12 mouse cellular contexts compared by ENCODE assay signal in the genomic region with DNA sequence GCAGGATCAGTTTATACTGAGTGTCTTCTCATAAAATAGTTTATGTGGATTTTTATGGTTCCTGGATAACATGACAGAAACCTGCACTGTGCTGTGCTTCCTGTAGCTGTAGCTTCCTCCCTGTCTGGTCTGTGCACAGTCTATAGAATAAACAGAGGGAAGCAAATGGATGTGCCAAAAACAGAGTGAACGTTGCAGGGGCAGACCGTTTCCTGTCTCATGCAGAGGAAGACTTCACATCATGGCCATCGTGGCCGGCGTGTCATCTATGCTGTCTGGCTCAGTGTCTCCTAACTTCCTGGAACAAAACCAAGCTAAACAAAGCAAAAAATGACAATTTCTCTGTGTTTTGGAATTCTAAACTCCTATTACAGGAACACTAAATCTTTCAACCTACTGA.
DNase-seq lines count a peak whose midpoint lies in the region; ATAC-seq and TF ChIP-seq lines count a peak whose summit lies in the region.
"Had no signal": no experiment of that assay in that cellular context is flagged by ENCODE, and none has a peak within 500 bp of the region (broad histone marks: within the 10 kb centered on the region; RNA-seq: fewer than 3 reads in every experiment).

No protein-coding gene starts in this region.

- H3K4me3 ChIP-seq in kidney, embryonic 14.5 days (ENCODE audit: low read length): no peak overlapping the region
- H3K4me3 ChIP-seq in kidney, postnatal 0 days (replicated peaks; ENCODE audit: low read depth, low read length): no peak overlapping the region
- H3K4me3 ChIP-seq: hindbrain, embryonic 13.5 days; midbrain, embryonic 12.5 days had no signal

- H3K27me3 ChIP-seq in kidney, embryonic 14.5 days (ENCODE audit: control insufficient read depth, insufficient read depth, low read length): no peaks in the 10 kb centered on the region
- no peaks in the 10 kb centered on the region for H3K27me3 ChIP-seq in kidney, postnatal 0 days (ENCODE audit: insufficient read depth, low read length)
- H3K27me3 ChIP-seq: CH12.LX; hindbrain, embryonic 13.5 days had no signal

- H3K4me2 ChIP-seq in kidney, embryonic 14.5 days (replicated peaks; ENCODE audit: low read depth, low read length): no peak overlapping the region
- H3K4me2 ChIP-seq in kidney, postnatal 0 days (ENCODE audit: low read length): no peak overlapping the region
- H3K4me2 ChIP-seq: hindbrain, embryonic 13.5 days; midbrain, embryonic 12.5 days had no signal

- no peak for TF ChIP-seq CTCF in kidney, postnatal 0 days (IDR thresholded peaks at IDR 0.05; ENCODE audit: low read depth)

- 40% methylated on average over 5 of the region's 5 CpGs for WGBS in kidney, embryonic 14.5 days
- 33% methylated on average over 5 of the region's 5 CpGs for WGBS in kidney, postnatal 0 days

- ATAC-seq in kidney, embryonic 14.5 days (ENCODE audit: low FRiP score, low TSS enrichment): no peak; the same call in 1 of the 2 replicates
- ATAC-seq in kidney, postnatal 0 days (replicated peaks; ENCODE audit: low FRiP score, low read depth): no peak

- H3K9ac ChIP-seq in kidney, embryonic 14.5 days (ENCODE audit: low read depth, low read length): no peak overlapping the region
- H3K9ac ChIP-seq in kidney, postnatal 0 days (ENCODE audit: low read depth, low read length): no peak overlapping the region
- H3K9ac ChIP-seq: hindbrain, embryonic 13.5 days; midbrain, embryonic 12.5 days had no signal

- DNase-seq in kidney, adult 11 months: peak; percentile 28
- peak; percentile 26 for DNase-seq in thymus, postnatal 0 days (ENCODE audit: low spot score)
- no peak for DNase-seq in thymus, adult 18-20 months
- DNase-seq in kidney, postnatal 0 days (ENCODE audit: low spot score): peak; percentile 75
- peak; percentile 18 for DNase-seq in yolk sac, embryonic 10.5 days (ENCODE audit: low spot score)
- no peak for DNase-seq in left cerebral cortex, postnatal 14 days (ENCODE audit: low spot score in 2 of 2)
- DNase-seq: cerebellum, adult 2 months; layer of hippocampus, adult 9-11 months had no signal

- no peak overlapping the region for H3K27ac ChIP-seq in kidney, embryonic 14.5 days (ENCODE audit: low read depth, low read length)
- H3K27ac ChIP-seq in kidney, postnatal 0 days: no peak overlapping the region
- H3K27ac ChIP-seq: hindbrain, embryonic 13.5 days; midbrain, embryonic 12.5 days had no signal

- H3K9me3 ChIP-seq in kidney, embryonic 14.5 days (ENCODE audit: control insufficient read depth, low read length): no peaks in the 10 kb centered on the region
- no peaks in the 10 kb centered on the region for H3K9me3 ChIP-seq in kidney, postnatal 0 days (replicated peaks; ENCODE audit: low read length)
- H3K9me3 ChIP-seq: hindbrain, embryonic 13.5 days; midbrain, embryonic 12.5 days had no signal

- no peaks in the 10 kb centered on the region for H3K36me3 ChIP-seq in kidney, embryonic 14.5 days (ENCODE audit: control insufficient read depth, insufficient read depth, low read length)
- H3K36me3 ChIP-seq in kidney, postnatal 0 days (ENCODE audit: insufficient read depth, low read length): no peaks in the 10 kb centered on the region
- H3K36me3 ChIP-seq: hindbrain, embryonic 13.5 days; midbrain, embryonic 12.5 days had no signal

- H3K4me1 ChIP-seq in kidney, embryonic 14.5 days (ENCODE audit: control insufficient read depth, insufficient read depth, low read length): no peaks in the 10 kb centered on the region
- no peaks in the 10 kb centered on the region for H3K4me1 ChIP-seq in kidney, postnatal 0 days (replicated peaks; ENCODE audit: insufficient read depth, low read length)
- H3K4me1 ChIP-seq: hindbrain, embryonic 13.5 days; midbrain, embryonic 12.5 days had no signal

- intact Hi-C loops in left cerebral cortex, postnatal 14 days (cut with DNase I): no loop called here

Comparison
In these comparisons a context has a peak if more than half of its experiments do, and no peak if none do; other contexts are left out.
1. DNase-seq: peak in kidney, adult 11 months (single experiment), thymus, postnatal 0 days (single experiment), kidney, postnatal 0 days (single experiment) and yolk sac, embryonic 10.5 days (single experiment); none in thymus, adult 18-20 months (0 of 2) and left cerebral cortex, postnatal 14 days (0 of 2).